Mouse (Mus musculus) induced T-regulatory cell, adult 2 months (primary cell): ENCODE data around the gene Hoxc10.

Experiments
- DNase-seq: peaks from one replicate; pipeline ENCODE4 v3.0.0-alpha.2; 2012; ENCODE audit warnings: low read depth

The Hoxc10 gene

DNA sequence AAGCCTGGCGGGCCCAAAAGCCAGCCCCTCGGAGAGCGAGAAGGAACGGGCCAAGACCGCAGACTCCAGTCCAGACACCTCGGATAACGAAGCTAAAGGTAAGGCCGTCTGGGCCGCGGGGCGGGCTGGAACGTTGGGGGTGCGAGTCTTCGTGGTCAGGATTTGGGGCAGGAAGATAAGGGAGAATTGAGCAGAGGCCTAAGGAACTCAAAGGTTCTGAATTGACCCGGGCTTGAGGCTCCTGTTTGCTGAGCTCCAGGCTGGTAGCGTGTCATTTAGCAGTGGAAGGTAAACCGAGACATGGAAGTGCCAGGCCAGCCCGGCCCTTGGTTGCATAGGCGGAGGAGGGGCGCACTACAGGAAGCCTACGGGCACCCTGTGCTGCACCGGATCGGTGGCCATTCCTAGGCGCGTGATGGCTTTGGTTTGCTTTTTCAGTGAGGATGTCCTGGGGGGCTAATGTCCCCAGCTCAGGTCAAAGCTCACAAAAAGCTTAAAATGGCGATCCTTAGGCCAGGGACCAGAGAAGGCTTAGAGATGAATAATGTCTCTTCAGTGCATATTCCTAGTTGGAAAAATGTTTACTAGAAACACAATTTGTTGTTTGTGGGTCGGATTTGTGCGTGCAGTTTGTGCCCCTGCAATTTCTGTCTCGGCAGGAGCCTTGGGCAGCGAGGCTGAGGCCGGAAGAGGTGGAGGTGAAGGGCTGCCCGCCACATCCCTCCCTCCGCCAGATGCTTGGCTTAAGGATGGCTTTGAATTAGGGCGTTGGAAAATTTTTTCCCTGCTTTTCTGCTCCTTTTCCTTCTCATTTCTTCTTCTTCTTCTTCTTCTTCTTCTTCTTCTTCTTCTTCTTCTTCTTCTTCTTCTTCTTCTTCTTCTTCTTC lies 1.2 kb downstream of the Hoxc10 start:
- DNase-seq, result no peak

DNA sequence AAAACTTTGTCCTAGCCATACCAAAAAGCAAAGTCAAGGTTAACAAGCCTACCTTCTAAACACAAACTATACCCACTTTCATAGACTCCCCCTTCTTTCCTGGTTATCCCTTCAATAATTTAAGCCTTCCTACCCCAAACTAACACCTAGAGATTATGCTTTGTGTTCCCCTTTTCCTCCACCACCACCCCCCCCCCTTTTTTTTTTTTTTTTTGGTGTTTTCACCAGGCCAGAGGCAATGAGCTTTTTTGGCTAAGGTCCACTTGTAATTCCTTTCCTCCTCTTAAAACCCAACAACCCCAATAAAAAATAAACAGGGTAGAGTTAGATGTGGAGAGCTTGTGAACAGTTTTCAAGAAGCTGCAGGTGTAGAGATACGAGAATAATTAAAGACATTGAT lies 2.7 kb downstream of the Hoxc10 start:
- DNase-seq, result no peak

DNA sequence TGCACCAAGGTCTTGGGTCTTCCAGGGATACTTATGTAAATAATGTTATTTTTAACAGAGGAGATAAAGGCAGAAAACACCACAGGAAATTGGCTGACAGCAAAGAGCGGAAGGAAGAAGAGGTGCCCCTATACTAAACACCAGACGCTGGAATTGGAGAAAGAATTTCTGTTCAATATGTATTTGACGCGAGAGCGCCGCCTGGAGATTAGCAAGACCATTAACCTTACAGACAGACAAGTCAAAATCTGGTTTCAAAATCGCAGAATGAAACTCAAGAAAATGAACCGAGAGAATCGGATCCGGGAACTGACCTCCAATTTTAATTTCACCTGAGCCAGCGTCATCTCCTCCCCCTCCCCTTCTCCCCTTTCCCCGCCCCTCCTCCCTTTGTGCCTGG lies 4.1 kb downstream of the Hoxc10 start:
- peak; percentile 45 for DNase-seq

DNA sequence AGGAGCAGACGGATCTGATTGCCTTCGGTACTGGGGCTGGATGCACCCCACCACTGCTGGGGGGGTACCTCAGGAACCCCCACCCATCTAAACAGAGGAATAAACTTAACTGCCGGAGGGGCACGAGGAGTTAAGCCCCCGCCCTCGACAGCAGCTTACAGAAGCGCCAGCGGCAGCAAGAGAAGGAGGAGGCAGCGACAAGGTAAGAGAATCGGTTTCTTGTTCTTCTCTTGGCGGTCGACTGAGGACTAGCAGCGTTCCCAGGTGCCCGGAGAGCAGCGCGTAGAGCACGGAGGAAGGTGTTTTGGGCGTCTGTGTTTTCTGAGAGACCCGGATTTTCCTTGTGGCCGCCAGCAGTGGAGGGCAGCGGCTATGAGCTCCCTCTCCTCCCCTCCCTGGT lies 5.7 kb downstream of the Hoxc10 start:
- DNase-seq, result no peak

DNA sequence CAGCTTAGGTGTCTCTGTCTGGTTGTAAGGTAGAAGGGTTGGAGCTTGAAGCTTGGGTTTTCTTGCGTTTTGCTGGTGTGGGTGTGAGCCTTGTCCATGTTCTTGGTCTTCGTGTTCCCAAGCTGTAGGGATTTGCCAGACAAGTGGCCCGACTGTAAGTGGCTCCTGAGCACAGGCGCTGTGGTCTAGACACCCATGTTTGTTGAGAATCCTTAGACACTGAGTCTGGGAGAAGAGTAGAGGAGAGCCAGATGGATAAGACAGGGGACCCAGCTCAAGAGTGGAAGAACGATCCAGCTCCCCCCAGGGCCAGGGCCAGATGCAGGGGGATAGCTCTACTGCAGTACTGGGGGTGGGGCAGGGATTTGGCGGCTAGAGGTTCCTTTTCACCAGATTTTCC lies 6.2 kb downstream of the Hoxc10 start:
- DNase-seq, result no peak

DNA sequence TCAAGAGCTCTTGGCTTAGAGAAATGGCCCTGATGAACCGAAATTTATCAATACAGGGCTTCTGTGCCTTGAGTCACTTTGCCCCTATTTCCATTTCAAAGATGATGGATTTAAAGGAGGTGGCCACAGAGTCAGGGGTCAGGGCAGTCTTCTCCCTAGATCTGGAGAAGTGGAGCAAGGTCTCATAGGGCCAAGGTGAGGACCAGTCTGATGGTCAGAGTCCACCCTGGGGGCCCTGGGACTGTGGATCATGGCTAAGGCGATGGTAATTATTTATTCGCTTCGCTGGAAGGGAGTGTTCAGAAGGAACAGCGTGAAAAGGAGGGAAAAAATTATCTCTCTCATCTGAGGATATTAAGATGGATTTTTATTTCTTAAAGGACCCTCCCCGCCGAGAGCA lies 8.4 kb downstream of the Hoxc10 start:
- no peak for DNase-seq

DNA sequence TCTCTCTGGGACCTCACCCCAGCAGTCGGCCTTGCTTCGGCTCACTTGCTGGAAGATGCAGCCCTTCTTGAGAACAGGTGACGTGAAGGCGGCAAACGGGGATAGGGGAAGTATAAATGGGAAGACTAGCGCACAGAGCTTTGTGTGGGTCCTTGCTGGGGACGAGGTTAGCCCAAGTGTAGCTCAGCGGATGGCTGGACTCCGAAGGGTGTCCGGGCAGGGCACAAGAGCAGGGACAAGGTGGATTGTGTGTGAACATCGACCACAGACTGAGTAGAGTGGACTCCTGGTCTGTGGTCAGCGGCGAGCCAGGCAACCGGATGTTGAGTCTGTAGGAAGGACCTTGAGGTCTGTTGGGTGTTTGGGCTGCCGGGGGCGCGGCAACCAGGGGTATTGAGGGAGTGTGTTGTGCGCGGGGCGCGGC lies 9.1 kb downstream of the Hoxc10 start:
- no peak for DNase-seq

DNA sequence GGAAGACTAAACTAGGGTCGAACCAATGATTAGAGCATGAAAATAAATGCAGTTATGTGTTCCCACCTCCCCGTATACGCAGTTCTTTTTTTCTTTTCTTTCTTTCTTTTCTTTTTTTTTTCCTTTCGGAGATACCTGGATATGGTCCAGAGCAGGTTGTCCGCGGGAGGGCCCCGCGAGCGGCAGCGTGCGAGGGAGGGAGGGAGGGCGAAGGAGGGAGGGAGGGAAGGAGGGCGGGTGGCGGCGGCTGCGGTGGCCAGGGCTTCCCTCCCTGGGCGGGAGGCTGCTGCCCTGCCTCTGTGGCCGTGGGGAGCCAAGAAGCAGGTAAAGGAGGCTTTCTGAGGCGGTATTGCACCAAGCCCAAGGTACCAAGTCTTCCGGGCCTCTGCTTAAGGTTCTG lies 9.6 kb downstream of the Hoxc10 start, which contains the start of gene Hoxc9:
Gene Hoxc9 (plus strand): TSS at position 269 of the 400 bp plus-strand sequence.
- no peak for DNase-seq

DNA sequence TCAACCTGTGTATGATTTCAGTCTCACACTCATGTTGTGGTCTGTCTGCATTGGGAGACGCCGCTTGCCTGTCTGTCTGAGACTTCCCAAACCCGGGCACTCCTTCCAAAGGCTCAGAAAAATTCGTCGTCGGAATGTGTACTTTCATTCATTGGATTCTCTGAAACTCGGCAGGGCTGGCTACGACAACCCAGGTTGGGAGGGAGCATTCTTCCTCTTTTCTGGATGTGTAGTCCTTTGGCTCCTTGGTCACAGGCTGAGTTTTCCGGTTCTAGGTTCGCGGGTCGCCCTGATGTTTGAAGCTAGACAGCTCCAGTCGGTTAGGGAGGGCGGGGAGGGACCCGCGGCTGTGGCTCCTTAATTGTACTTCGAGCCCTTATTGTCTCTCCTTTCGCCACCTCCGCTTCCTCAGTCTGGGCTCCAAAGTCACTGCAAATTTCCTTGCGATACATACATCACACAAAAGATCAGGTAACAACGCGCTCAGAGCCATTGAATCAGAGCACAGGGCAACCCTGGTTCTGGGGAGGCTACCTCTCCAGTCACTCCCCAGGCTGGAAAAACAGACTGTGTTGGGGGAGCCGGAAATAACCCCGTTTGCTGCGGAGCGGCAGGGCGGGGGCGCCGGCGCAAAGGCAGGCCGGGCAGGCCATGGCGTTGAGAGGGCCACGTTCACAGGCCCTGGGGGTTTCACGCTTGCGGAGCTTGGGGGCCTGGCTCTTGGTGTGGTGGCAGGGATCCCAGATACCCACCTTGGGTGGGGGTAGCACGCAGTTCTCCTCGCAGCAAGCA lies 10.2 kb downstream of the Hoxc10 start:
- DNase-seq, result peak; percentile 50

DNA sequence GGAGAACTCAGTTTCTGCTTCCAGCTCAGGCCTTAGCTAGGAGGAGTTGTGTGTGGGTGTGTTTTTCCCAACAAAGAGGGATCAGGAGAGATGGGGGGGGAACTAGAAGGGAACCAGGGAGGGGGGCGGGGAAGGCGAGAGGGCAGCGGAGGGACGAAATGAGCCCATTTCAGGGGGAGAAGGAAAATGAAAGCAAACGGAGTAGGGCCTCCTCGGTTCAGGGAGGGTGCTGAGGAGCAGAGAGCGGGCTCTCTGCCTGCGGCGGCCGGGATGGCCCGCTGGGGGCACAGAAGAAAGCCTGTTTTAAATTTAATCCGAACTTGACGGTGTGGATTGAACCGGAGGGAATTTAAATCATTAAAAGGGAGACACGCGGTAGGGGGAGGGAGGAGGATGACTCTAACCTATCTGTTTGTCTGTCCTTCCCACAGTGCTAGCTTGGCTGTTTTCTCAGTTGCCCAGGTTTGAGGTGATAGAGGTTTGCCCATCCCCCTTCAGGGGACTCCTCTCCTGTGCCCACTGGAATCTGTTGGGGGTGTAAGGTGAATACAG lies 10.9 kb downstream of the Hoxc10 start:
- DNase-seq, result peak; percentile 51

DNA sequence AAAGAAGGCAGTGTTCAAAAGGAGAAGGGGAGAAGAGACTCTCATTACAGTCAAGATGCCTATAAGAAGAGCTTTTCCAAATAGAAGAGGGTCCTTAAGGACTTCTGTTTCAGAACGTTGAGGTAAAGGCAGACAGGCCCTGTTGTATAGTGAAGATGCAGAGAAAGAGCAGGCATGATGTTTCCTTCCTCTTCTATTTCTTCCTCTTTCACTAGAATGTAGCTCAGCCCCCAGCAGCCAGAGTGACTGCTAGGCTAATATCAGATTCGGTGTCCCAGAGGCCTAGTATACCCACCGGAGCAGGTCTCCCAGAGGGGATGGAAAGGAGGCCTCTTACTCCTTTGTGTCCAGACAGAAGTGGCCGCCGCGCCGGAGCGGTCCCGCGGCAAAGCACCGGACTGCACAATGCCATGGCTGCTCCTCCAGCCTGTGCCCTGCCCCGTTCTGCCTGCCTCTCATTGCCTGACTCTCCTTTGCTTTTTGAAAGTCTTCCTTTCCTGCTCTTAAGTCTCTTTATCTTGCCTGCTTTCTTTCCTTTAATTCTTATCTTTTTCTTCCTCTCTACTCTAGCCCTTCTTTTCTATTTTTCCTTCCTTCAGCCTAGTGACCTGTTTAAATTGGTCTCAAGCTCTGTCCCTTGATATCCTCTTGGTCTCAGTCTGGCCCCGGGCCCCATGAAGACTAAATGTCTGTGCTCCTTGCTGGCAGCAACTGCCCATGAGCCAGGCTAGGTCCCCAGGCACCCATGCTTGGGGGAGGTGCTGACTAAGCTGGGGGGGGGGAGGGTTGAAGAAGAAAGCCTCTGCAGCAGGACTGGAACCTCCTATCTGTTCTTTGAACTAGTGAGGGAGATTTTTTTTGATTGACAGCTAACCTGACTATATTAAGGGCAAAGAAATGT lies 12.3 kb downstream of the Hoxc10 start:
- no peak for DNase-seq

DNA sequence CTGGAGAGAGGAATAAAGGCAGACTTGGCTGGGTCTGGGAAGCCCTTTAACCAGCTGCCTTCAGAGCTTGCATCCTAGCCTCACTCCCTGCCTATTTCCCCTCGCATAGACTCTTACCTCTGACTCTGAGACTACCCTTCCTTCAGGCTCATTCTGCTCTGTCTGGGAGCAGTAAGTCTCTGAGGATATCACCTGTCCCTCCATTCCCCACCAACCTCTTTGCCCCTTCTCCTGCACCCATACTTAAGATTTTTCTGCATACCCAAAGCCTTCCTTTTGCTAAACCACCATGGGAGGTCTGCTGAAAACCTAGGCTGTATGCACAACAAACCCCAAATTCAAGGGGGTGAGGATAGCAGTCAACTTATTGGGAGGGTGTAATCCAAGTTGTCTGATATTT lies 13.3 kb downstream of the Hoxc10 start:
- no peak for DNase-seq

DNA sequence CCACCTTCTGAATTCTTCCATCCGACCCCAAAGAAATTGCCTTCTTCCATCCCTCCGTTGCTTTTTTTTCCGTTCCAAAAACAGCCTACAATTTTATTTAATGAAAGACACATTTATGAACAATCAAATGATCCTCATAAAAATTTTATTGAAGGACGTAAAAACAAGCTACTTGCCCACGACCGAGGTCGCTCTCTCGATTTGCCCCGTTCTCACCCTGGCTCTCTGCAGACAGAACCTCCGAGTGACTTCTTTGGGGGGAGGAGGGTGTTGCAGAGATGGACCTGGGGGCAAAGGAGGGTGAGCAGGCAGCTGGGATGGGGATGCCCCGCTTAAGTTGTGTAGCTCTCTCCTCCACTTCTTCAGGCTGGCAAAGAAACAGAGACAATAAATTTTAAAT lies 13.8 kb downstream of the Hoxc10 start:
- DNase-seq, result no peak

DNA sequence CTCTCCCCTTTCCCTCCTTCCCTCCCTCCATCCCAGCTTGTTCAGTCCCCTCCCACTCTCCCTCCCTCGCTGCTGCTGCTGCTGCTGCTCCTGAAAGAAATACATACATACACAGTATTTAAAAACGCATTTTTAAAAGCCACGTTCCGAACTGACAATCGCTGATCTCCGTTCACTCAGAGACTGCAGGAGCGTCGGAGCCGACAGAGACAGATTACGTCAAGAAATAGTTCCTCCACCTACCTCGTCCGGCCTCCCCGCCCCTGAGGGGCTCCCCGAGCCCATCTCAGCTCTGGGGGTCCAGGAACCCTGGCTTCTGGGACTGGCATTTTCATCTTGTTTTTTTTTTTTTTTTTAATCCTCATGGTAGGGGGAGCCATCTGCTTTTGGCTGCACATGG lies 14.3 kb downstream of the Hoxc10 start:
- no peak for DNase-seq

DNA sequence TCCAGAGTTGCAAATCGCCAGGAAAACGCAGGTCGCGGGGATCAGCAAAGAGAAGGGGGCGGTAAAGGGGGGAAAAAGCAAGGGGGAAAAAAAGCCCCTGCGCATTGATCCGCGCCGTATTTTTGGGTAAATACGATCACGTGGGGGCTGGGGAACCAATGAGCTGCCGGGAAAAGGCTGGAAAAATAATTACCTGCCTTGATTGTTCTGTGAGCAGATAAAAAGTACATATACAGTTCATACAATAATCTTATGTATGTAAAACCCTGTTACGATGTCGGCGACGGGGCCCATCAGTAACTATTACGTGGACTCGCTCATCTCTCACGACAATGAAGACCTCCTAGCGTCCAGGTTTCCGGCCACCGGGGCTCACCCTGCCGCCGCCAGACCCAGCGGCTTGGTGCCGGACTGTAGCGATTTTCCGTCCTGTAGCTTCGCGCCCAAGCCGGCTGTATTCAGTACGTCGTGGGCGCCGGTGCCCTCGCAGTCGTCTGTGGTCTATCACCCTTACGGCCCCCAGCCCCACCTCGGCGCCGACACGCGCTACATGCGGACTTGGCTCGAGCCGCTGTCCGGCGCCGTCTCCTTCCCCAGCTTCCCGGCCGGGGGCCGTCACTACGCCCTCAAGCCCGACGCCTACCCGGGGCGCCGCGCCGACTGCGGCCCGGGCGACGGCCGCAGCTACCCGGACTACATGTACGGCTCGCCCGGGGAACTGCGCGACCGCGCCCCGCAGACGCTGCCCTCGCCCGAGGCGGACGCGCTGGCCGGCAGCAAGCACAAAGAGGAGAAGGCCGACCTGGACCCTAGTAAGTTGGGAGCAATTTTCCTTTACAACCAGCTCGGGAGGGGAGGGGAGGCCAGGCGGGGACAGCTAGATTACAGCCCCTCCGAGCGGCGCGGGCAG lies 15.0 kb downstream of the Hoxc10 start:
- DNase-seq, result peak; percentile 42

DNA sequence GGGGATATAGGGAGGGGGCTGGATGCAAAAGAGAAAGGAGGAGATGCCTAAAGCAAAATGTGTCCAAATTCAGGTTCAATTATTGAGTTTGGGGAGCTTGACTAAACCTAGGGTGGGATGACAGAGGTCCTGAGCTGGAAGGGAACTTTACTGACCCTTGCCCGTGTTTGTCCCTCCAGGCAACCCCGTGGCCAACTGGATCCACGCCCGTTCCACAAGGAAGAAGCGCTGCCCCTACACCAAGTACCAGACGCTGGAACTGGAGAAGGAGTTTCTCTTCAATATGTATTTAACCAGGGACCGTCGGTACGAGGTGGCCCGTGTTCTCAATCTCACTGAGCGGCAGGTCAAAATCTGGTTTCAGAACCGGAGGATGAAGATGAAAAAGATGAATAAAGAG lies 17.1 kb downstream of the Hoxc10 start:
- no peak for DNase-seq

DNA sequence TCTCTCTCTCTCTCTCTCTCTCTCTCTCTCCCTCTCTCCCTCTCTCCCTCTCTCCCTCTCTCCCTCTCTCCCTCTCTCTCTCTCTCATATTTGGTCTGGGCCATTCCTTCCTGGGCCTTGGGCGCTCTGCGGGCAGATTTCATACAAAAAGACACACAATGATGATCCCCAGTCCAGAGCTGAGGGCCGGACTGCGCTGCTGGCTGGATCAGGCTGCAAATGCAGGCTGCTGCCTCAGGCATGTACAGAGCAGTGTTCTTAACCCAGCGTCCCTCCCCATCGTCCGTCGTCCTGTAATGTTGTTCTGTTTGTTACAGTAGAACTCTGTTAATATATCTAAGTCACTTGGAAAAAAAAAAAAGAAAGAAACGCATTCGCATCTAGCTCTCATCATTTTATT lies 17.9 kb downstream of the Hoxc10 start:
- no peak for DNase-seq

DNA sequence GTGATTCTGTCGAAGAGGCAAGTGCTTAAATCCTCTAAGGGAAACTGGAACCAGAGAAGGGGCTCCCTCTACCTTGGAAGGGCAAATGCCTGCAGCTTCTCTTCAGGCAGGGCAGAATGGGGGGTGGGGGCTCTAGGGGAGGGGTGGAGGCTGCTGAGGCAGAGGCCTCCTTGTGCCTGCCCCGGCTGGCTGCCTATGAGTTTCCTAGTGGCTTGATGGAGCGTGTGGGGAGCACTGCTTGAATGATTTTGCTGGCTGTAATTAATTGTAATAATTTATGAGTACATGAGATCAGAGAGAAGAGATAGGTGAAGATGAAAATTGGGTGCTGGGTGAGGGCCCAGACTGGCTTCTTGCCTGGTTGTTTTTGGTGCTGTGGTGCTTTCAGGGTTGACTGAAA lies 18.3 kb downstream of the Hoxc10 start:
- DNase-seq, result no peak

DNA sequence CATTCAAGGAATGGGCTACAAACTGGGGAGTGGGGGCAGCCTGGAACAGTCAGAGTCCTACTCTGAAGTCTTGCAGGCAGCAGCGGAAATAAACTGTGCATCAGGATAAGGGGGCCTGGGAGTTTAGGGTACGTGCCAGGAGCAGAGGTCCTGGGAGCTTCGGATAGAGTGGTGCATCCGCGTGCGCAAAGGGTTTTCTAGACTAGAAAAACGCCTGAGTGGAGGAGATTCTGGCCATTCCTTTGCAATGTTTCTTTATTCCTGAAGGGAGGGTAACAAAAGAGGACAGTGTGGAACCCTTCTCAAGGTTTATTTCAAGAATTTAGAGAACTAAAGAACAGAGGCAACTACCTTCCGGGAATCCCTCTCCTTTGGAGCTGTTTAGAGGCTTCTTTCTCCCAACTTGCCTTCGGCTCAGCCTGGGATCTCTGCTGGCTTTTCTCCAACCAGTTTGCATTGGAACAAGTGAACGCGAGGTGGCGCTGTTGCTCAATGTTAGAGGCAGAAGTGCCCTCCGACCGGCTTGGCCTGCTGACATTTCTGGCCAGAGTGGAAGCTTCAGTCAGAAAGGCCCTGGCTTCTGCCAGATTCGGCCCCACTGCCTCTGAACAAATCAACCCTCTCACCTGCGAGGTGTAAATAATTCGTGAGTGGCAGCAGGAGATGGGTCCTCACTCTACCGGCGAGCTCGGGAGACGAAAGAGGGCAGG lies 20.7 kb downstream of the Hoxc10 start:
- peak; percentile 90 for DNase-seq

DNA sequence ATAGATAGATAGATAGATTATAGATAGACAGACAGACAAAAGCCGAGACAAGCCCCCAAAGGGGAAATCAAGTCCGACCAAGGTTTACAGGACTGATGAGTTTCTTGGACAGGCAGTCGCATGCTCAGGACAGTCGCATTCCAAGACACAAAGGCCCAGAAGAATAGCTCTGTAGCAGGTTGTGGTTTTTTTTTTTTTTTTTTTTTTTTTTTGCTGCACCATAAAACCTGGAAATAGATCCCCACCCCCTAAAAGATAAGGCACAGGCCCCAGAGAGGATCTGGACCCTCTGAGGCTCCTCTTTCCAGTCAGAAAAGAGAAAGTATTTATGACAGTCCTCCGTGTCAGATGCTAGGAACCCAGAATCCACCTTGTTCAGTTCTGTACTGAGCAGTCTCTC lies 21.5 kb downstream of the Hoxc10 start:
- DNase-seq, result no peak
